Mouse (Mus musculus) adrenal gland, adult 8-10 months (tissue): ENCODE results near the gene Kif13a. TPM values are rescaled to one million over a fixed set of nuclear protein-coding genes. Genes with fewer than 3 reads are reported as not detected.
A peak's percentile ranks its signal among the peaks of the same experiment; 100 is the strongest.

Experiments
- DNase-seq: peaks from one replicate; pipeline ENCODE4 v3.0.0; 2022
- total RNA-seq, 4 experiments: library from RNA; stranded (reverse); gene quantifications; 2 replicates each; pipeline ENCODE4 v1.2.4; 2022

Gene Kif13a
- 10 to 100 TPM; 39.1 to 46.8 (median 42.3) TPM for total RNA-seq

GRCm38 (mm10) chr13:46929719-46930658 is at the start of gene Kif13a:
Kif13a (minus strand) TSS chr13:46929867.
- DNase-seq, result peak; percentile 93

DNA sequence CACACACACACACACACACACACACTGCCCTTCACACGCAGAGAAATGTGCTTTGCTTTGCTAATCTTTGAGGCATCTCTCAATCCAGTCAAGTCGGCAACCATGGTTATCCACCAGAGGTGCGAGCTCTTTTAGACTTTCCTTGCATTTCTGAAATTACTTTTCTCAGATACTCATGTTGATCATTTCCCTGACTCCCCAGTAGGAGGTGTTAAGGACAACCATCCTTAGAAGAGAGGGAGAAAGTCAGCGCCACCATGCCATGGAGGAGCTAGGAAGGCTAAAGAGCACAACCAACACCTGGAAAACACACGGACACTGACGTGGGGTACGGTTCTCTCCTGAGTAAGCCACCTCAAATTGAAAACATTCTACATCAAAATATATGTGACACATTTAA is 46.9 kb upstream of the Kif13a start:
- DNase-seq, result no peak

DNA sequence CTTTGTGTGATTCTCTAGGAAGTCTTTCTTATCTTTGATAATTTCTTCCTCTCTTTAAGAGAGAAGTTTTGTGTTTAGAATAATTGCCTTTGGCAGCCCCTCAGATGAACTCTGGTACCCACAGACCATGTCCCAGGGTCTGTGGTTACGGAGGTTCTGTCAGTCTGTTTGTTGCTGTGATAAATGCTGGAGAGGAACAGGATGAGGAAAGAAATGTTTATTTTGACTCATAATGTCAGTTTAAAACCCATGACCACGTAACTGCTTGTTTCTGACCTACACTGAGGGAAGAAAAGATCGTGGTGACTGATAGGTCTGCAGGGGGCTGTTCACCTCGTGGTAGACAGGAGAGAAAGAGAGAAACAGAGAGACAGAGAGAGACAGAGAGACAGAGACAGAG is 46.3 kb upstream of the Kif13a start:
- no peak for DNase-seq

- no peak for DNase-seq
Measured at GRCm38 (mm10) chr13:46975031-46975551, 45.4 kb upstream of the Kif13a start.

GRCm38 (mm10) chr13:46970286-46970945 is 40.7 kb upstream of the Kif13a start:
- no peak for DNase-seq

DNA sequence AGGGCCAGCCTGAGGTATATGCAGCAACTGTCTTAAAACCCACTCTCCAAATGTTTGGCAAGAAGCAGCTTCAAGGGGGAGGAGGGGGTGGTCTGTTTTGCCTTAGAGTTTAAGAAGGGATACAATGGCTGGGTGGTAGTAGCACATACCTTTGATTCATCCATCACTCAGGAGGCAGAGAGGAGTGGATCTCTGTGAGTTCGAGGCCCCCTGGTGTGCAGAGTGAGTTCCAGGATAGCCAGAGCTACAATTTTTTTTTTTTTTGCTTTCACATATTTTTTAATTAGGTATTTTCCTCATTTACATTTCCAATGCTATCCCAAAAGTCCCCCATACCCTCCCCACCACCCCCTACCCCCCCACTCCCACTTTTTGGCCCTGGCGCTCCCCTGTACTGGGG is 39.0 kb upstream of the Kif13a start:
- DNase-seq, result no peak

DNA sequence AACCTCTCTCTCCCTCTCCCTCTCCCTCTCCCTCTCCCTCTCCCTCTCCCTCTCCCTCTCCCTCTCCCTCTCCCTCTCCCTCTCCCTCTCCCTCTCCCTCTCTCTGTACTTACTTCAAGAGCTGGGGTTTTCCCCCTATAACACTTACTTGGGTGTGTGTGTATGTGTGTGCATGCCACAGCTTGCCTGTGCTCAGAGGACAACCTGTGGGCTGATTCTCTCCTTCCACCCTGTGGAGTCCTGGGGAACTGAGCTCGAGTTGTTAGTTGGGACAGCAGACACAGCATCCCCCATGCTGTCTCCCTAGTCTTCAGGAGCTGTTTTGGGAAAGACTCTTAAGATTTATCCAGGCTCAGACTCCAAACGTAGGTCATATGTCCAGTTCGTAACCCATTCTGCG is 37.6 kb upstream of the Kif13a start:
- DNase-seq, result no peak

GRCm38 (mm10) chr13:46960878-46961474 is 31.3 kb upstream of the Kif13a start:
- DNase-seq, result no peak

DNA sequence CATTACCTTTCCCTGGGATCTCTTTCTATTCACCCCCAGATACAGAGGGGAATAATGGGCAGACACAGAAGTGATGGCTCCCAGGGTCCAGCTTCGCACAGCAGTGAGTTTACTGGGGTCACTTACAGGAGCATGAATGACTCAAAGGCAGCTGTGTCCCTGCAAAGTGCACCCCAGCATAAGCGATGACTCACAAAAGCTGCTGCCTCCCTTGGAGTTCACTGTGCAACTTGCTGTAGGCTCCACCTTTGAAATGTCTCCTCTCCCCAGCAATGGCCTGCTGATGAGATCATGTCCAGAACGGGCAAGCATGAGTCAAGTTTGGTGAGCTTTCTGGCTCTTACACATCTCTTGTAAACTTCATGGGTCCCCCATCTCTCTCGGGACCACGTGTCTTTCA is 29.5 kb upstream of the Kif13a start:
- peak; percentile 8 for DNase-seq

GRCm38 (mm10) chr13:46951212-46951611 is 21.5 kb upstream of the Kif13a start:
- DNase-seq, result no peak

DNA sequence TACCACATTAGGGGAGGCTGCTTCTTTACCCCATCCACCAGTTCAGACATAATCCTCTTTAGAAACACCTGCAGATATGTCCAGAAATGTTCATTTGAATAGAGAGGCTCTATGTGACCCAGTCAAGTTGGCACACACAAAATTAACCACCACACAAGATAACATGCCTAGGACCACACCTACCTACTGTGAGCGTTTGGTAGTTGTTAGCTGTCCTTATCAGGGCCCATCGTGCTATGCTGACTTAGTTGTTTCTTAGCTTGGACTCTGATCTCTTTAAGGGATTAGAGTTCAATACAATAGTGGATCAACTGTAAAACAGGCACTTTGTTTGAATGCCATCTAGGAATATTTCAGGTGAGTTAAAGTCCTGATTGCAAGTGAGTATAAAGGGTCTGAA is 20.1 kb upstream of the Kif13a start:
- no peak for DNase-seq

DNA sequence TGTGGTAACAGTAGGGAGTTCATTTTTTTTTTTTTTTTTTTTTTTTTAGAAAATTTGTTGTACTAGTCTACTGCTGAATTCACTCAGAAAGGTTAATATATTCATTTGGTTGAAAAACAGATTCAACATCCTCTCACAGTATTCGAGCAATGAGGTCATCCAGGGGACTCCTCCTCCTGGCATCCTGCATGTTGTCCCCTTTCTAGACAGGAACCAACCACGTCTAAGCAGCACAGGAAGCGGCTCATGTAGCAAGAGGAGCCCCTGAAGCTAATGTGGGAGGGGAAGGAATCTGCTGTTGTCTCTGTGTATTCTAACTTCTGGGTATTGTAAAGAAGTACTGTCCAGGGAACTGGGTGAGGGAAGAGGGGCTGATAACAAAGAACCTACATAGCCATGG is 18.4 kb upstream of the Kif13a start:
- DNase-seq, result no peak

DNA sequence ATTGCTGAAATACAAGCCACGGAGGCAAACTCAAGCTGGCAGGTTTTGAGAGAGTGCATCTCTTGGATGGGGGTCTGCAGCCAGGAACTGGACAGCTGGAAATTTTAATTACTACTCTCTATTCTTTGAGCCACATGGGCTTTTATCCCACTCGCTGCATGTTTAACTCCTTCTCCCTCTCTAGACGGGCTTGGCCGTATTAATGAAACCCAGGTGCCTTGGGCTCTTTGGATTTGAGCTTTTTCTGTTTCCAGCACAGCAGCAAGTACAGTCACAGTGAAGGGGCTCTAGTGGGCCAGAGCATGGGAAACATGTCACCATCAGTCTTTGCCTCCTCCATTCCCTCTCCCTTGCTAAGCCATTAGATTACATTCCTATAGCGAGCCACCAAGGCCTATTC is 16.4 kb upstream of the Kif13a start:
- DNase-seq, result no peak

DNA sequence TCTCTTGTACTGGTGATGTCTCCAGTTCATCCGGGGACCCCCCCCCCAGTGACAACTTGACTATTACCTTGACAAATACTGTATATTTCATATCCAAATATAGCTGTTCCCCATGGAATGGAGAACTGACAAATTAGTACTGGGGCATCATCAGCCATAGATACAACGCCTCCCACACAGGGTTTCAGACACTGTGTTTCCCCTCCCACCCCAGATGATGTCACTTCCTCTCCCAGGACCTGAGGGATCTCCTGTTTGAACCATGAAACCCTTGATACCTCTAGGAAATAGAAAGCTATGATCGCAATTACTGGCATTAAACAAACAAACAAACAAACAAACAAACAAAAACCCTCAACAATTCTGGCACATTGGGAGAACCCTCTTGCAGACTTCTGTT is 15.6 kb upstream of the Kif13a start:
- no peak for DNase-seq

DNA sequence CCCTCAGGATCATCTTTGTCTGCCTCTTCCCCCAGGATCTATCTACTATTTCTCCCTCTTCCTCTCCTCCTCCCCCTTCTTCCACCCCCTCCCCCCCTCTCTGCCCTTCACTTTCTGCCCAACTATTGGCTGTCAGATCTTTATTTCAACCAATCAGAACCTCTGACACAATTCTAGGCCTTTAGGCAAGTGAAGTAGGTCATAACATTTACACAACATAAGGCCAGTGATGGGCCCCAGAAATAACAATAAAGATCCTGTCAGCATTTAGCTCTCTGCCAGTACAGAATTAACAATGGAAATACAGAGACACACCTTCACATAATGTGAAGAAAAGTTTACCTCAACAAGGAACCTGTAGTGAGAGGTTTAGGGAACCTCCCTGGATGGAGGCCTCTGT is 13.6 kb upstream of the Kif13a start:
- DNase-seq, result no peak

DNA sequence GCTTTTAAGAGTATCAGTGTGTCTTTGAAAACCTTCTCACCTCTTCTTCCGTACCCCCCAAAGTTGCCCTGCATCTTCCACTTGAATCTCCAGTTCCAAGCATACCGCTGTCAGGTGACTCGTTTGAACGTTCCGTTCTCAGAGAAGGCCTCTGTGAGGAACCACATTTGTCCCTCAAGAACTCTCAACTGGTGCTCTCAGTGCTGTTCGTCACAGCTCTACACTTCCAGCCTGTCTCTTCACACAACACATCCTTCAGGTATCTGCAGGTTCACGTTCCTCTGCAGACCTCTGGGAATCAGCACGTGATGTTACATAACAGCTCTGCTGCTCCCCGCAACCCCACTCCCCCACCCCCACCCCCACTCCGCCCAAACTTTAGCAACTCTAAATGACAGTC is 4.4 kb upstream of the Kif13a start:
- no peak for DNase-seq

DNA sequence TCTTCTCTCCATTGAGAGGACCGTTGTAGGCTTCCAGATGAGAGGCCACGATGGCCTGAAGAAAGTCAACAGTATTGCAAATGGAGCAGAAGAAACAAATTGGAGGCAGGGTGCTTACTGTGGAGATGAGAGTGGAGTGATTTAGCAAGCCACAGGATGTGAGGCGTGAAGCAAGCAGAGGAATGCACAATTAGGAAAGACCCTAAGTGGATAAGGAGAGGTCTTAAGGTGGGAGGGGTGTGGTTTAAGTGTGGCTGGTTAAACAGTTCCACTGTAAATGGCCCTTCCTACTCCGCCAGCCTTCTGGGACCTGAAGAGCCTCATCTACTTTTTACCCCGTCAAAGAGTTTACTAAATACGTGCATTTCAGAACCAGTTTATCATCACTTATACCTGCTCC is 3.2 kb upstream of the Kif13a start:
- DNase-seq, result no peak

DNA sequence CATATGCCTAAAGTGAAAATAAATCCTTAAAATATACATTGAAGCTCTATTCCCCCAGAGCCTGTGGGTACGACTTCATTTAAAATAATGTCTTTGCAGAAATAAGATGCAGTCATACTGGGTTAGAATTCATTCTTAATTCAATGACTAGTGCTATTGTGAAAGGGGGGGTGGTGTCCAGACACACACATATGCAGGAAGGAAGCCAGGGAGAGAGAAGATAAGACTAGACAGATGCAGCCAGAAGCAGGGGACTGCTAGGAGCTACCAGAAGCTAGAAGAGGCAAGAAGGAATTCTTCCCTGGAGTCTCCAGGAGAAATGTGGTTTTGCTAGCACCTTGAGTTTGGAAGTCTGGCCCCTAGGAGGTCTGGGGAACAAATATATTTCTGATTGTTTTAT is 2.4 kb upstream of the Kif13a start:
- DNase-seq, result no peak

- no peak for DNase-seq
Measured at GRCm38 (mm10) chr13:46930659-46931046, 986 bp upstream of the Kif13a start.

DNA sequence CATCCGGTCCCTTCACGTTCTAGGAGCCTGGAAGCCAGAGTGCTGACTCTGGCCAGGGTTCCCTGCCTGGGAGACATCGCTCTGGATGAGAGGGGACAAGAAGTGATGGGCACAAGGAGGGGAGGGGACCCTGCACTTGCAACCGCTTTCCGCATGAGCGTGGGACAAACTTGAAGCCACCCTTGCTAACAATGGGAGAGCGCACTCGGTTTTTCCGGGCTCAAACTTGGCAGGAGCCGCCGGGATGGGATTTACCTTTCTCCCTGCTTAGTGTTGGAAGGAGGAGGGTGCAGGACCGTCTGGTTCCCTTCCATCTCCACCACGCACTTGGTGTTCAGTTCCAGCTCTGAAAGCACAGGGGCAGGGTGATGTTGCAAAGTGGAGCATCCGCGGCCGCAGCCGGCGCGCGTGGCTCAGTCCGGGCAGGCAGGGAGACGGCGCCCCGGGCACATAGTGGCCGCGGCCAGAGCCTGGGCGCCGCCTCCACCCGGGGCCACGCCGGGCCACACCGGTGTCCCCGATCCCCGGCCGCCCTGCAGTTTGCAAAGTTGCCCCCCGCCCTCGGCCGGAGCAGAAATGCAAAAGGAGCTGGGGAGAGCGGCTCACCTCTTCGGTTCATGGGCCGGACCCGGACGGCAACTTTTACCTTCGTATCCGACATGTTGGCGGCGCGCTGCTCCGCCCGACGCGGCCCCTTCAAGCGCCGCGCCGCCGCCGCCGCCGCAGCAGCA is 541 bp downstream of the Kif13a start:
- DNase-seq, result peak; percentile 41

DNA sequence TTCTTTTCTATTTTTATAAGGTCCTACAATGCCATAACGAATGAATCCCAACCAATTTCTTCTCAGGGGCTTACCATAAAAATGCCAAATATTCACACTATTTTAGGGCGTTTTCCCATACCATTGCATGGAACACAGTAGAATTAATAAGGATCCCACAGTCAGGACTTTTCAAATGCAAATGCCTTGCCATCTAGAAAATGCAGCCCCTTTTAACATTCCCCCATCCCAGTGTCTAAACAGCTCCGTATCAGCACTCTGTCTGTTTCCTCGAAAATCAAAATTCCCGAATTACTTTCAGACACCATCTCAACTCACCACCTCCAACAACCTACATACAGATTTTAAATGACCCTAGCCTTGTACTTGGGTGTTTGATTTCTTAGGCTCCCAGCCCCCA is 1.3 kb downstream of the Kif13a start:
- DNase-seq, result no peak

- no peak for DNase-seq
Measured at GRCm38 (mm10) chr13:46925671-46926070, 4.0 kb downstream of the Kif13a start.

DNA sequence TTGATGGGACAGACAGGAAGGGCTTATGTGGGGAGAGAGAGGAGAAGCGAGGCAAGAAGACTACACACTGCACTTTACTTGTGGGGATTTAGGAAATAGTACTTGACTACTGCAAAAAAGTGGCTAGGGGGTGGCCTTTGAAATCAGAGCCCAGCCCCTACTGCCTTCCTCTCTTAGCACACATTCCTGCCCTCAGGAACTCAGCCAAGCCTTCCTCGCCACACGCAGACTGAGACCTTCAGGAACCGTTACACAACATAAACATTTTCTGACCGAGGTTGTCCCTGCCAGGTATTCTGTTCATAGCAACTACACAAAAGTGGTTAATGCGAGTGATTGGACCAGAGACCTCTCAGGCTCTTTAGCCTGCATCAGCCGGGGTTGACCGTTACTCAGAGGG is 8.1 kb downstream of the Kif13a start:
- DNase-seq, result no peak
